Mouse (Mus musculus): ENCODE measurements around the gene Car5b.

Car5b gene

GRCm38 (mm10) chrX:163957803-163958466 is 69.9 kb downstream of the Car5b start:
- DNase-seq = peak; percentile 62 to 77

- no peak for DNase-seq
Measured at GRCm38 (mm10) chrX:163957381-163957780, 70.4 kb downstream of the Car5b start.

GRCm38 (mm10) chrX:163951618-163952017 is 76.2 kb downstream of the Car5b start:
- no peak for DNase-seq

GRCm38 (mm10) chrX:163944381-163944780 is 83.4 kb downstream of the Car5b start:
- DNase-seq = no peak

- DNase-seq = no peak
Measured at GRCm38 (mm10) chrX:163938587-163938986, 89.2 kb downstream of the Car5b start.

GRCm38 (mm10) chrX:163934731-163935130 is 93.1 kb downstream of the Car5b start:
- DNase-seq = no peak

GRCm38 (mm10) chrX:163929550-163929949 is 98.2 kb downstream of the Car5b start:
- no peak for DNase-seq
